Mouse (Mus musculus): ENCODE measurements around the gene Foxk1.

Foxk1 gene

GRCm38 (mm10) chr5:142400981-142401640 is at the start of gene Foxk1:
Gene Foxk1 (plus strand): TSS chr5:142401497.
- in situ Hi-C loops (cut with MboI, MseI): no loop called here

DNA sequence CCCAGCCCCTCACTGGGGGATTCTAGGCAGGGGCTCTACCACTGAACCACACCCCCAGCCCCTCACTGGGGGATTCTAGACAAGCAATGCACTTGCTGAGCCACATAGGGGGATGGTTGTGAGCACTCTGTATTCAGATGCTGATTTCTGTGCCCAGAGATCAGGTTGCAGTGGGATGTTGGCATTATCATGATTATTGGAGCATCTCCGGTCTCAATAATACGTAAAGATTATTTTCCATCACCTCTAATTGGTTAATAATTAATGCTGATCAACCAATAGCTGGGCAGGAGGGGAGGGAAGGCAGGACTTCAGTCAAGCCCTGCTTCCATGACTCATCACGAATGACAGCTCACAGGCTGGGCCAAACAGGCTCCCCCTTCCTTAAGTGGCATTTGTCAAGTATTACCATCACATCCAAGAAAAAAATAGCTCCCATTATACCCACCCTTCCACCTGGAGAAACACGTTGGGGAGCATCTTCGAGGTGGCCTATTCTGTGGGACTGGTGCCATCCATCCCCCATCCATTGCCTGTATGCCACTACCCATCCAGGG is 48.9 kb upstream of the Foxk1 start:
- in situ Hi-C loops (cut with MboI, MseI): no loop called here

- in situ Hi-C loops (cut with MboI, MseI): no loop called here
Observed at GRCm38 (mm10) chr5:142355144-142355543, 46.2 kb upstream of the Foxk1 start.

DNA sequence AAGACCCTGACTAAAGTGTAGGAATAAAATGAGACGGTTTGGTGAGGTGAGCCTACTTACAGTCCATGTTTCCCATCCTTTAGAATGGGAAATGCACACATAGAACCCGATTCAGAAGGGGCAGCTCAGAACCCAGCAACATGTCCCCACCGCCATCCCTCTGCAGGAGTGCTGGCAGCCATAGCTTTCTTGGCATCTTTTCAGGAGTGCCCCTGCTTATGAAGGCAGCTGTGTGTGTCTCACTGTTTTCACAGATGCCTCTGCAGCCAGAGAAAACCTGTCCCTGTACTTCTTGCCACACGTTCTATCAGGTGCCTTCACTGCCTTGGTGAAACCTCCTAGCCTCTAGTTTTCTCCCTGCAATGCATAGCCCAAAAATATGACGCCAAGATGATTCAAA is 40.1 kb upstream of the Foxk1 start:
- in situ Hi-C loops (cut with MboI, MseI): no loop called here

DNA sequence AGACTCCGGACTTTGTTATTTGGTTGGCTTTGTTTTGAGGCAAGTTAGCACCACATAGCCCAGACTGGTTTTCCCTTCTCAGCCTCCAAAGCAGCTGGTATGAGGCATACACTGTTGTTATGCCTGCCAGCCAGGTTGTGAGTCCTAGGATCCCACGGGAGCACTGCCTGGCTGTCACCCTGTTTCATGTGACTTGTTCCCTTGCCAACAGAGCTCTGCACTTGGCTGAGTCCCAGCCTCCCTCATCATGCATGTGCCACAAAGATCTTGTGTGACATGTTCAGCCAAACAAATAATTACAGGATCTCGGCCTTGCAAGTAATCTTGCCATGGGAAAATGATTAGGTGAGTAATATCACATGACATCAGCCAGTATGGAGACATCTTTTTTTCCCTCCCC is 38.4 kb upstream of the Foxk1 start:
- in situ Hi-C loops (cut with MboI, MseI): no loop called here

DNA sequence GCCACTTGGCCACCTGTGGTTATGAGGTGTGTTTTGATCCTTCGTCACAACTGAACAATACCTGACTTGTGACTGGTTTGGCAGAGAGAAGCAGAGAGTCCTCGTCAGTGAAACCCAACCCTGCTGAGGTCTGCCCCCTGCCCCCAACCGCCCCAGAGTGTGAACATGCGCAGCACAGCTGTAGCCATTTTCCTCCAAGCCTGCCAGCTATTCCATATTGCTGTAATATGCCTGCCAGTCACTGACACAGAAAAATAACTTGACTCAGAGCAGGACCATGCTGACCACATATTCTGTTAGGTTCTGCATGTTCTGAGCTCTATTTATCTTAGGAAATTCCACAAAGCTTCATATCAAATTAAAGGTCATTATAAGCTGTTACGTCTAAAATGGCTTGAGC is 37.2 kb upstream of the Foxk1 start:
- in situ Hi-C loops (cut with MboI, MseI): no loop called here

DNA sequence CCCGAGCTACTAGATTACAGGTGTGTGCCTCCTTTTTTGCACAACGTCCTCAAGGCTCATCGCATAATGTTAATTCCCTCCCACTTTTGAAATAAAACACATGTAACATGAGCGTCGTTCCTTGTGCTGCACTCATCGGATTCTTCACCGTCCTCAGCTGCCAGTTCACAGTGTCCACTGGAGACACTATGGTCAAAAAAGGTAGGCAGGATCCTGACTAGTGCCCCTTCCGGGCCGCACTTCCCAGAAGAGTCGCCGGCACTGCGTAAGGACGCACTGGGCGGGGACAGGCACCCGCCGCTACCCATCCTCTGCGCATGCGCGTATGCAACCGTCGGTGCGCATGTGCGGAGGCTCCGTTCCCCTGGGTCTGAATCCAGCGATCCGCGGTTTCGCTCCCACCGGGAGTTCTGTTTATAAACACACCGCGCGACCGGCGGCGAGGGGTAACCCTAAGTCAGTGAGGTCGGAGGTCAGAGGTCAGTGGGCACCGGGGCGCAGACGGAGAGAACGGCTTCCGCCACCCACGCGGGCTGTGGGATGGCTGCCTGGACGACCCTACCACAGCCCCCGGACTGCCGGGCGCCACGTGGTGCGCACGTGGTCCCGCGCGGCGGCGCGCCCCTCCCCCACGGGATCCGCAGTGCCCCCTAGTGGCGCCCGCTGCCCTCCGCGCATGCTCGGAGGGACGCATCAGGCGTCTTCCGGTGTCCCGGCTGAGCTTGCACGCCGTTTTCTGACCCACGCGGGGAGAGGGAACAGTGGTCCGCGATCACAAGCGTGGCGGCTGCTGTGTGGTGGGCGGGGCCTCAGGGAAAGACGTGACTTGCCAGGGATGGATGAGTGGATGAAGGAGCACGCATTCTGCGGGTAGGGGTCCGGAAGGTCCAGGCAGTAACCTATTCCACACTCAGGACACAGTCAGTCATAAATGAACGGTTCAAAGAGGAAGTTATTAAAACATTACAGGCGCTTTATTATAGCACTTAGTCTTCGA is 33.9 kb upstream of the Foxk1 start:
- in situ Hi-C loops (cut with MboI, MseI): loop anchor here (5.0 kb wide), 2 partner anchors 40 to 75 kb away; no protein-coding TSS in a partner anchor

- in situ Hi-C loops (cut with MboI, MseI): loop anchor here (5.0 kb wide), 2 partner anchors 39 to 74 kb away; no protein-coding TSS in a partner anchor
Observed at GRCm38 (mm10) chr5:142368122-142368521, 33.2 kb upstream of the Foxk1 start.

GRCm38 (mm10) chr5:142370406-142371171 is 30.7 kb upstream of the Foxk1 start:
- in situ Hi-C loops (cut with MboI, MseI): no loop called here

DNA sequence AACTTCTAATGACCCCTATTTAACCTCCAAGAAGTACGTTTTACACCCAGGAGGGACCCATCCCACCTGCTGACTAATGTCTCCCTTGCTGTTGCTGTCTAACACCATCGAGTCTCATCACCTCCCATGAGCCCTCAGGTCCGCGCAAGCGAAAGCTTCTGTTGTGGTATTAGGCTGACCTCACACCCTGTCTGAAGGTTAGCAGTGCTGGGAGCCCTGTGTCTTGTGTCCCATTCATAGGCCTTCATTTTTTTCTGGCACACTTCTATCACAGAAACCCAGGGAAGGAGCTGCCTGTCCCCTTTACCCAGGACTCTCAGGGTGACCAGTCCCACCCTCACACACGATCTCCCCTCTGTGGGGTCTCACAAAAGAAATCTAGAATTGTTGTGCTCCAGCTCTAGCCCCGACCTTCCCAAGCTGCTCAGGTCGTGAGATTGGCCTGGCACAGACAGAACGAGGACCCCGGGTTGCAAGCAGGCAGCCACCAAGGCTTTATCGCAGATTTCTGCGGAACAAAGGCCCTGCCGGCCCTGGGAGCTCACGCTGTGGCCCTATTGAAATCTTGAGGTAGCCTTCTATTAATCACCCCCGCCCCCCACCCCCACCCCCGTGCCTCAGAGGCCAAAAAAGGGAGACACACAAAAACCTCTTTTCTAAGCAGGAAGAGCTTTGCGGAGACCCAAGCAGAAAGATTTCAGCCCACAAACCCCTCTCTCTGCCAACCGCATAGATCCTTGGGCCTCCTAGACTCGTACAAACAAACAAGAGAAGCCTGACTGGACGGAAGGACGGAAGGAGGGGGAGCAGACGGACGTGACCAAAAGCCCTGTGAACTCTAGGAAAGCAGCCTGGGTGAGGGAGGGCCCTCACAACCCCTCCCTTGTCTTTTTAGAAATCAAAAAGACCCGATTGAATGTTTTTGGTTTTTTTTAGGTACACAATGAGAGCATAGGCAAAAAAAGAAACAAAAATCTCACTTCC is 29.8 kb upstream of the Foxk1 start:
- in situ Hi-C loops (cut with MboI, MseI): no loop called here

- in situ Hi-C loops (cut with MboI, MseI): no loop called here
Observed at GRCm38 (mm10) chr5:142372207-142372606, 29.1 kb upstream of the Foxk1 start.

GRCm38 (mm10) chr5:142374343-142374742 is 27.0 kb upstream of the Foxk1 start:
- in situ Hi-C loops (cut with MboI, MseI): no loop called here

GRCm38 (mm10) chr5:142375641-142376040 is 25.7 kb upstream of the Foxk1 start:
- in situ Hi-C loops (cut with MboI, MseI): no loop called here

- in situ Hi-C loops (cut with MboI, MseI): no loop called here
Observed at GRCm38 (mm10) chr5:142376071-142376470, 25.2 kb upstream of the Foxk1 start.

DNA sequence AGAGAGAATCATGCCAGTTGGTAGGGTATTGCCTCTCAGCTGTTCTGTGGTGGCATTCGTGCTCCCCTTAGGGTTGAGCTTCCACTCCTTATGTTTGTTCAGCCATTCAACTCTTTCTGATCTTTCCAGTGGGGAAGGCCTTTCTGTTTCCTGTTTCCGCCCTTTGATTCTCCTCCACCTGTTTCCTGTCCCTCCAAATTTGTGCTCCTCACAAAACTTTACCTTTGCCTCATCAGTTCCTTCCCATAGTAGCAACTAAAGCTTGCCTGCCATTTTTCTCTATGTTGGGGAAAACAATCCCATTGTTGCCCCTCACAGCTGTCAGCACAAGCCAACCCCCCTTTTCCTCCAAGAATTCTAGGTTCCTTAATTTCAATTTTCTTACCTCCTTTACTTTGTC is 23.2 kb upstream of the Foxk1 start:
- in situ Hi-C loops (cut with MboI, MseI): no loop called here

DNA sequence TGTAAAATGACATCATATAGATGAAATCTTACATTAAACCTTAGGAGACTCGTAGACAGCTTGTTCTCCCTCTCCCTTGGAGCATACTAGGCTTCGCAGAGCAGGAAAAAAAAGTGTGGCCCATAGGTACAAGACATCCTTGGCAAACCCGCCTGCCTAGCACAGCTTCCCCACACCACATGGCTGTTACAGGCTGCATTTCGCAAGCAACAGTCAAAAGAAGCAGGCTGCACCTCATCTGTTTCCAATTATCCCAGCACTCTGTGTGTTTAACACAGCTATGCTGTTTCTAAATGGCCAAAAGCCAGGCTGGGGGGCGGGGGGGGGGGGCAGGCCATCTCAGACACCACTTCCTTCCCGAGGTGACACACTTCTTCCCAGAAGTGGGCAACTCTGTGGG is 20.8 kb upstream of the Foxk1 start:
- in situ Hi-C loops (cut with MboI, MseI): no loop called here

DNA sequence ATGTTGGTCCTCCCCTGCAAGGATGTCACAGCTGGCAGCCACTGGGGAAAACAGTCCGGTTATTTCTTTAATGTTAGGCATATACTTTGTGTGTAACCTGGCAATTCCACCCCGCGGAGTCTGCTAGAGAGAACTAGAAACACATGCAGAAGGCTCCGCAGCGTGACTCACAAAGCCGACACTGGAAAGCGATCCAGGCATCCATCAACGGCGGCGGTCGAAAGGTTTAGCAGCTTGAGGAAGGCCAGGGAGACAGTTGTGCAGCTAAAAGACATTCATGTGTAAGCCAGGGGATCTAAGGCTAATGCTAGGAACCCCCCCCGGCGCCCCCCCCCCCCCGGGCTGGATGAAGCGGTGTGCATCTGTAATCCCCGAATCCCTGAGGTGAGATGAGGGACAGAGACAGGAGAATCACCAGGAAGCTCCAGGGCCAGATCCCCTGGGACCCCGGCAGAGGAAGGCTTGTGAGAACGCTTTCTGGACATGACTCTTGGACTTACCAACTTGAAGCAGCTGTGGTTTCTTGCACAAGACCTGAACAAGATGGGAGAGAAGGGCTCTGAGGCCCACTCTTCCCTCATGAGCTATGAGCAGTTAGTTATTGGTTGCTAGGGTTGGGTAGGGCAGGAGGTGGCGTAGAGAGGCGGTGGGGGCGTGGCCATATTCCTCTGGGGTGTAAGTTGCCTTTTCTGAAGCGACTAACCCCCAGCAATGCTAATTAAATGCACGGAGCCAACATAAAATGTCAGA is 16.2 kb upstream of the Foxk1 start:
- in situ Hi-C loops (cut with MboI, MseI): no loop called here

DNA sequence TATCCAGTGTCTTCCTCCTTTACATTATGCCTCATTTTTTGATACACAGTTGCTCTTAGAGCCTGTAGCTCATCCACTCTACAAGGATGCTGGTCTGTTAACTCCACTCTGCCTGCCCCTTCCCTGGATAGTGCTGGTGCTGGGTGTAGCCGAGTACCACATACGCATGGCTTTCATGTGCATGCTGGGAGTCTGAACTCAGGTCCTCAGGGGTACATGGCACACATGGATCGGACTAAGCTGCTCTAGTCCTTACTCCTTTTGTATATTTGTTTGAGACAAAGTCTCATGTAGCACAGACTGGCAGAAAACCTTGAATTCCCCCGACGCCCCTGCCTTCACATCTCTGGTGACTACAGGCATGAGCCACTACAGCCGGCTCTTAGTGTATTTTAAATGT is 15.0 kb upstream of the Foxk1 start:
- in situ Hi-C loops (cut with MboI, MseI): no loop called here

- in situ Hi-C loops (cut with MboI, MseI): no loop called here
Observed at GRCm38 (mm10) chr5:142386784-142387680, 14.3 kb upstream of the Foxk1 start.
